Mouse (Mus musculus) kidney, postnatal 4 days (tissue): ENCODE measurements around the gene A930033H14Rik.

ENCODE experiments used
- DNase-seq, 2 experiments: peaks; one replicate each; pipeline ENCODE4 v3.0.0; 2021; ENCODE audit warnings: mixed read lengths in 2 of 2

Gene A930033H14Rik

DNA sequence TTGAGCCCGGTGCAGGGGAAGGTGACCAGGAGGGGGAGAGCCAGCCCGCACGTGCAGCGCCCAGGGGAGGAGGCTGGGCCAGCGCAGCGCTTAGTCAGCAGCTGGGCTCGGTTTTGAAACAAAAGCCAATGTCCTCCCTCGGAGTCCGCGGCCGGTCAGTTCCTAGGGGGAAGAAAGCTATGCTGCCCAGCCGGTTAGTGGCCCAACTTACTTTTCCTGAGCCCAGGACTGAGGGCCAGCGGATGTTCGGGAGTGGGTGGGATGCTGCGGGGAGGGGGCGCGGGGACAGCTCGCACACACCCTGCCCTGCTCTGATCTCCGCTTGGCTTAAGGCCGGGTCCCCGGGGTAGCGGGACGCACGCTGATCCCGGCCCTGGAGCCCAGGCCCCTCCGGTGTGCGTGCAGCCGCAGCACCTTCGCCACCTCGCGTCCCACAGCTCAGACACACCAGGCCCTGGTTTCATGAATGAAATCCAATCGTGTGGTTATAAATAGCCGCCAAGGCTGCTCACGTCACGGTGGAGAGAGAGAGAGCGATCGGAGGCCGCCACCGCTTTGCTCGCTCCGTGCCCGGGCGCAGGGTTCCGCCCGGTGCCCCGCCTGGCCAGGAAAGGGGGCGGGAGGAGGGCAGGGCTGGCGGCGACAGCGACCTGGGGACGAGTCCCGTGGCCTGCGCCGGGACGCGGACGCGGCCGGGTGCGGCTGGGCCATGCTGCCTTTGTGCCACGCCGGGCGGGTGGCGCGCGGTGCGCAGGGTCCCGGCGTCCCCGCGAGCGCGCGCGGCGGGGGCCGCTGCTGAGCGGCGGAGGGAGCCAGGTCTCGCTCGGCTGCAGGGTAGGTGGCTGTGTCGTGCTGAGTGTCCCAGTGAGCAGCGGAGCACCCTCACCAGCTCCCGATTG, at the start of gene A930033H14Rik:
TSS of gene A930033H14Rik (minus strand) at position 557 of the 899 bp plus-strand sequence.
- DNase-seq, result peak; percentile 85 to 90

GRCm38 (mm10) chr10:69259929-69260328, 47.0 kb upstream of the A930033H14Rik start:
- peak; percentile 31 to 42 for DNase-seq

DNA sequence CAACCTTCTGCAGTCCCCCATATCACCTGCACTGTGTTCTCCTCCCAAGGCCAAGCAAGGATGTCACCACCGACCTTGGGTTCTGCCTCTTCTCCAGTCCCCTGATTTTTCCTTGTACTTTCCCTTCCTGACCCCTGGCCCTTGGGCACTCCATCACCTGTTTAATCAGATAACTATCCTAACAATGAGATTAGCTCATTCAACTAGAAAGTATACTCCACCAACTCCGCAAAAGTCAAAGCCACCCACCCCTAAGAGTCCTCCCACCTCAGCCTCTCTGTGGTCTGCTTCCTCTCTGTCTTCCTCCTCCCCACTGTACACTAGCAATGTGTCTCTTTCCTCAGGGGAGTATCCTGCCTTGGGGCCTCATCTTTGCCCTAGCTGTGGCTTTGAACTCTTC, 46.3 kb upstream of the A930033H14Rik start:
- DNase-seq, result no peak

- DNase-seq, result peak; percentile 62 to 73
Measured at GRCm38 (mm10) chr10:69258588-69258987, 45.7 kb upstream of the A930033H14Rik start.

DNA sequence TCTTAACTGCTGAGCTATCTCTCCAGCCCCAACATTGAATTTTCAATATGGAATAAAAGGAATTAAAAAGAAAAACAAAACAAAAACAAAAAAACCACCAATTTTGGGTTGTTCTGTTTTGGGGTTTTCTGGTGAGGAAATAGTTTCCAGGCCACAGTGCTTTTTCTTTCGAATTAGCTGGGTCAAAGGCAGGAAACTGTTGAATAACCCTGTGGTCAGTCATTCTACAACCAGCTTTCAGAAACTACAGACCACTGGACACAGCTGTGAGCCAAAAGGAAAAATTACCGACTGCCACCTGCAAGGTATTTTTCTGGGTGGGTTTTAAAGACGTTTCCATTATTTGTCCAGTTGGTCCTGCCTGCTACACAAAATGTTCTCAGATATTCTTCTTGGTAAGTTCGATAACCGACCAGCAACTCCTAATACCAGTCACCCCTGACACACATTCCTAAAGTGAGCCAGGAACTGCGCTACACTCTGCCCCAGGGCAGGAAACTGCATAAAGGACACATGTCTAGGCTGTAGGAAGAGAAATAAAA, 44.8 kb upstream of the A930033H14Rik start:
- no peak for DNase-seq

GRCm38 (mm10) chr10:69255594-69255993, 42.7 kb upstream of the A930033H14Rik start:
- no peak for DNase-seq

GRCm38 (mm10) chr10:69254390-69254847, 41.5 kb upstream of the A930033H14Rik start:
- peak; percentile 80 to 89 for DNase-seq

GRCm38 (mm10) chr10:69253686-69254080, 40.8 kb upstream of the A930033H14Rik start:
- DNase-seq, result peak in 1 of 2 experiments; percentile 33

DNA sequence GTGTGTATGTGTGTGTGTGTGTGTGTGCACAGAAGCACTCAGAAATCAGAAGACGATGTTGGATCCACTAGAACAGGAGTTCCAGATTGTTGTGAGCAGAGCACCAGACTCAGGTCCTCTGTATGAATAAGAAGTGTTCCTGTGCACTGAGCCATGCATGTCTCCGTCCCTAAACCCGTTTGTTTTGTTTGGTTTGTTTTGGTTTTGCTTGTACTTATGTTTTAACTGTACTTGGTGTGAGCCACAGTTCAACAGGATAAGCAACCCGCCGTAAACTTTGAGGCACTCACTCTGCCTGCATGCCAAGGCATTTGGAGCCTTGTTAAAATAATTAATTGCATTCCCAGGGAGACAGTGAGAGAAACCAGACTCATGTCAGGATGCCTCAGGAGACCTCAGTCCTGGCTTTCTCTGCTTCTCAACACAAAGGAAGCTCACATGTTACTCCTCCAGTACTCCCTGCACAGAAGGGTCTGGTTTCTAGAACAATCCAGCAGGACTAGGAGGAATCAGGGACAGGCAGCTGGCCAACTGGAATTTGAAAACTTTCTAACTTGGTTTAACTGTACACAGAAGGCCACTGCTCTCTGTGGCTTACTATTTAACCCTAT, 40.3 kb upstream of the A930033H14Rik start:
- DNase-seq, result peak; percentile 60 to 69

DNA sequence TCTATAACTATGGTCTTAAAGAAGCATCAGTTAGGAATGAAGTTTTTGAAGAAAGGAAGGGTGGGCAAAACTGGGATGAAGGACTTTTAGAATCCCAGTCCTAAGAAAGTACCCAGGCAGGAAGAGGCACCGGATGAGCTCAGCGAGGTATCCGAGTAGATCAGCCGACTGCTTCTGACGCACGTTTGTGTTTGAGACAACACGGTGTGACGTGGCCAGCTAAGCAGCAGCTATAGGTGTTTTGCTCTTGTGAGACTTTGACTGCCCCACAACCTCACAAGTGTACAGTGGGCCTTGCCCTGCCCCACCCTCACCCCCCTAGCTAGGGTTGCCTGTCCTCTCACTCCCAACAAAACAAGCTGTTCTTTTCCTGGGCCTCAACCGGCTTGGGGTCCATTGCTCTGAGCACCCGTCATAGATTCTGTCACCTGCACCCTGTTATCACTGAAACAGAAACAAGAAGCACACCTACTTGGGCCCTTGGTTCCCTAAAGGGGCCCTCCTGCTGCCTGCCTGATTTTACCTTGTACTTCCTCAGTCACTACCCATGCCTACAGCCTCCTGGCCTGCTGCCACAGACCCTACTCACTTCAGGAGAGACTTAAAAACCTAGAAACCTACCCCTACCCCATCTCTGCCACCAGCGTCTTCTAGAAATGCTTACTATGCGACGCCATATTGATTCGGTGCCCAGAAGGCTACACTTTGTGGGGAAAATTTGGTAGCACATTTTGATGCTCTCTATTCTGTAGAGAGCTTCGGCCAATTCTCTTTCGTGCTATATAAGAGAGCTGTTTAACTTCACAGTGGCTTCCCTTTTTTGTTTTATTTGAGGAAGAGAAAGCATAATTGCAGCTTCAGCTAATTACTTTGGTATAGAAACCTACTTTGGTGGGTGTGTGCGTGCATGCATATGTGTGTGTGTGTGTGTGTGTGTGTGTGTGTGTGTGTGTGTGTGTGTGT, 39.5 kb upstream of the A930033H14Rik start:
- DNase-seq, result no peak

DNA sequence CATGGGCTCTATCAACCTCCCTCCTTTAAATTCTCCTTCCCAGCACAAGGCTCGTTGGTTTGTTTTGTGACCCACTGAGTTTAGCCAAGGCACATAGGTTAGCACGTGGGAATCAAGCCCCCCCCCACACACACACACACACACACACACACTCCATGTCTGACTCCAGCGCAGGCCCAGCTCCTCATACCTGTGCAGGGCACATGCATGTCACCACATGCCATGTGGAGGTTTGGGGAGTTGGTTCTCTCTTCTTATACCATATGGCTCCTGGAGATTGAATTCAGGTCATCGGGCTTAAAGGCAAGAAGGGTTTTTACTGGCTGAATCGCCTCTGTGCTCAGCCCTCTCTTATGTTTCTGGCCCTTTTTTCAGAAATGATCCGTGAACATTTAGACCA, 38.4 kb upstream of the A930033H14Rik start:
- DNase-seq, result no peak

- DNase-seq, result peak; percentile 36 to 52
Measured at GRCm38 (mm10) chr10:69248261-69249160, 35.6 kb upstream of the A930033H14Rik start.

DNA sequence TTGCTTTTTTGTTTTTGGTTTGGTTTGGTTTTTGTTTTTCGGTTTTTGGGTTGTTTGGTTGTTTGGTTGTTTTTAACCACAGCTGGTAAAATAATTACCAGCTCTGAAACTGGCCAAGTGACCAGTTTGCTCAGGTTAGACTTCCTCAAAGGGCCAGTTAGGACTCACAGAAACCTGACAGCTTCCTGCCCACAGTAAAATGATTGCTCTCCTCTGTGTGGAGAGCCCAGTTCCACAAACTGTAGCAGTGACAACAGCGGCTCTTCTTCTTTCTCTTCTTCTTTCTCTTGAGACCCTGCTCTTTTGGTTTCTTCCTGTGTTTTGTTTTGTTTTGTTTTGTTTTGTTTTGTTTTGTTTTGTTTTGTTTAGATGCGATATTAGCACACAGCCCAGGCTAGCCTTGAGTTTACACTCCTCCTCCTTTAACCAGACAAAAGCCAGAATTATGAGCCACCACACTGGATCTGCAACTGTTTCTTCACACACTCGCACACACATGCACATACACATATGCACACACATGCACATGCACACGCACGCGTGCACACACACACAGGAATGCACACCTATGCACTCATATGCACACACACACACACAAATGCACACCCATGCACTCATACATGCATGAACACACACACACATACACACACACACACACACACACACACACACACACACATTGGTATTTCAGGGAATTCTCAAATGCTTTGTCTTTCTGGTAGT, 34.6 kb upstream of the A930033H14Rik start:
- no peak for DNase-seq

DNA sequence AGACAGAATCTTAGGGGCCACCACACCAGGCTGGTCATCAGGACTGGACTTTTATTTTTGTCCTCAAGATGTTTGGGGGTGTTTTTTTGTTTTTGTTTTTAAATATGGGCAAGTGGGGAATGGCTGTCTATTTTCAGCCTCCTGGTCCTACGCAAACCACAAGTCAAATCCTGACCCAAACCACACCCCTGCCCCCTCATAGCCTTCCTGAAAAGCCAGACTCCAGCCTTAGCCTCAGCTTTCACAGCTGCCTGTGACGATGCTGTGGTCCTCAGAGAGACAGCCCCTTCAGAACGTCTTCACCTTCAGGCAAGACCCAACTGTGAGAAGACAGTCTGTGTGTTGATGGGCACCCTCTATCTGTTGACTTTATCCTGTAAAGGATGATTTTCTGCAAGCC, 33.9 kb upstream of the A930033H14Rik start:
- DNase-seq, result no peak

- no peak for DNase-seq
Measured at GRCm38 (mm10) chr10:69245906-69246668, 33.2 kb upstream of the A930033H14Rik start.

- no peak for DNase-seq
Measured at GRCm38 (mm10) chr10:69245151-69245550, 32.3 kb upstream of the A930033H14Rik start.

- no peak for DNase-seq
Measured at GRCm38 (mm10) chr10:69240530-69240929, 27.6 kb upstream of the A930033H14Rik start.

- DNase-seq, result no peak
Measured at GRCm38 (mm10) chr10:69238311-69238710, 25.4 kb upstream of the A930033H14Rik start.

GRCm38 (mm10) chr10:69237781-69238180, 24.9 kb upstream of the A930033H14Rik start:
- DNase-seq, result no peak

DNA sequence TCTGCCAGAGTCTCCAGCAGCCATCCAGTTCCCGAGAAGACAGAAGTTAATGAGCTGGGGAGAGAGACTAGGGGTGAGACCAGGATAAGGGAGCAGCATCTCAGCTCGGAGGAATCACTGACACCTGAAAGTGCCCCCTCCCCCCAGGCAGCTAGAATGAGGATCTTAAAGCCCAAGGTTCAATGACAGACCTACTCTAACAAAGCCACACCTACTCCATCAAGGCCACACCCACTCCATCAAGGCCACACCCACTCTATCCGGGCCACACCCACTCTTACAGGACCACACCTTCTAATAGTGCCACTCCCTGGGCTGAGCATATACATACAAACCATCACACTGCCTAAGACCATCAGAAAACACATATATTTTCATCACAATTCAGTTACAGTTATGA, 24.3 kb upstream of the A930033H14Rik start:
- DNase-seq, result no peak
